Mouse (Mus musculus) limb, embryonic 11.5 days (tissue): ENCODE results near the gene Rcl1. TPM values are rescaled to one million over a fixed set of nuclear protein-coding genes. Genes with fewer than 3 reads are reported as not detected.

Source experiments
- ATAC-seq: fragments of 200-750 bp; cut with Nextera tagmentation; 2 replicates; pipeline ENCODE4 v1.8.0; 2017; ENCODE audit warnings: low read depth; ENCODE audit not compliant: insufficient number of reproducible peaks, low FRiP score, low TSS enrichment
- DNase-seq: peaks from one replicate; pipeline ENCODE4 v3.0.0-alpha.2; 2015; ENCODE audit warnings: low spot score
- H3K27ac ChIP-seq: fragments of 300-500 bp; sonication (generic); replicated peaks from 2 replicates; pipeline ENCODE4 v1.5.1; 2014; ENCODE audit warnings: low read depth, mild to moderate bottlenecking, low read length
- H3K27me3 ChIP-seq: fragments of 300-500 bp; sonication (generic); 2 replicates; pipeline ENCODE4 v1.6.1; 2014; ENCODE audit warnings: mild to moderate bottlenecking, low read length, mixed read lengths; ENCODE audit not compliant: control insufficient read depth, insufficient read depth
- H3K36me3 ChIP-seq: fragments of 300-500 bp; sonication (generic); 2 replicates; pipeline ENCODE4 v1.6.1; 2014; ENCODE audit warnings: mild to moderate bottlenecking, low read length, moderate library complexity, mixed read lengths; ENCODE audit not compliant: control insufficient read depth, insufficient read depth
- H3K4me1 ChIP-seq: fragments of 300-500 bp; sonication (generic); 2 replicates; pipeline ENCODE4 v1.6.1; 2014; ENCODE audit warnings: low read length, mixed read lengths; ENCODE audit not compliant: control insufficient read depth, insufficient read depth
- H3K4me2 ChIP-seq: fragments of 300-500 bp; sonication (generic); 2 replicates; pipeline ENCODE4 v1.6.1; 2014; ENCODE audit warnings: low read depth, mild to moderate bottlenecking, moderate library complexity; ENCODE audit not compliant: severe bottlenecking
- H3K4me3 ChIP-seq: fragments of 300-500 bp; sonication (generic); 2 replicates; pipeline ENCODE4 v1.5.1; 2014; ENCODE audit warnings: low read depth, low read length
- H3K9ac ChIP-seq: fragments of 300-500 bp; sonication (generic); 2 replicates; pipeline ENCODE4 v1.6.1; 2014; ENCODE audit warnings: mild to moderate bottlenecking, low read length
- H3K9me3 ChIP-seq: fragments of 300-500 bp; sonication (generic); 2 replicates; pipeline ENCODE4 v1.6.1; 2016; ENCODE audit warnings: low read length; ENCODE audit not compliant: control insufficient read depth
- WGBS: fragments of 180-500 bp; shearing (Covaris S2); extraction: QIAGEN DNeasy Blood & Tissue Kit; methylation state at CpG from one replicate; pipeline ENCODE4 v1.1.7; 2014; 5-methylcytosine and 5-hydroxymethylcytosine counted together
- polyA plus RNA-seq: library from polyadenylated mRNA; unstranded; fragments of >200 nt; fragmentation: Nextera tagmentation; extraction: Ambion mirVana; gene quantifications from 2 replicates; pipeline ENCODE4 v1.2.1, GENCODE M21; 2014

Gene Rcl1
- polyA plus RNA-seq, 1 experiment from 2014 or later: 68.3 TPM

DNA sequence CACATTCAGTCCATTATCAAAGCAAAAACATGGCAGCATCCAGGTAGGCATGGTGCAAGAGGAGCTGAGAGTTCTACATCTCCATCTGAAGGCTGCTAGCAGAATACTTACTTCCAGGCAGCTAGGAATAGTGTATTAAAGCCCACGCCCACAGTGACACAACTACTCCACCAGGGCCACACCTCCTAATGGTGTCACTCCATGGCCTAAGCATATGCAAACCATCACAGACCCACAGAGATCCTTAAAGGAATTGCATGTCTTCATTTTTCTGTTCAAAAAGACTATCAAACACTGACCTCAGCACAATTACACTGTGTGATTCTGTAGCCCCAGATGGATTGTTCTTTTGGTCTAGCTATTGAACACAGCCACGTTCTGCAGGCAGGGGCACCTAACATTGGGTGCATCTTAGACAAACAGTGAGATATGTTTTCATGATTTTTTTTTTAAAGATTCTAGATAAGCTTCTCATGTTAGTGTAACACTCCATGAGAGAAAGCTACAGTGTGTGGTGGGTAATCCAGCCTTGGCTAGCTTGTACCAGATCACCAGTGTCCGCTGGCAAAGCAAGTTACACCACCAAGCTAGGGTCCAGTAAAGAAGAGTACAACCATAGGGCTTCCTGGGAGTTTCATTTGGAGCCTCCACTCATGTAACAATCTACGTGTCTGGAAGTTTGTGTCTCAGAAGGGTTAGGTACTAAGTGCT lies 62.8 kb downstream of the Rcl1 start:
- Histone ChIP-seq H3K27me3 (no peaks in the 10 kb centered on the region), H3K27ac (no peak overlapping the region), H3K9me3 (no peaks in the 10 kb centered on the region), H3K4me2 (no peak overlapping the region), H3K36me3 (no peaks in the 10 kb centered on the region), H3K9ac (no peak overlapping the region), H3K4me1 (no peaks in the 10 kb centered on the region), H3K4me3 (no peak overlapping the region)
- no peak for ATAC-seq
- DNase-seq: no peak
- WGBS: 88% methylated on average over 4 of the region's 4 CpGs

GRCm38 (mm10) chr19:29164528-29165166 lies 63.5 kb downstream of the Rcl1 start:
- Histone ChIP-seq H3K4me3 (no peak overlapping the region), H3K27me3 (no peaks in the 10 kb centered on the region), H3K9ac (no peak overlapping the region), H3K36me3 (no peaks in the 10 kb centered on the region), H3K9me3 (no peaks in the 10 kb centered on the region), H3K4me1 (no peaks in the 10 kb centered on the region), H3K4me2 (no peak overlapping the region), H3K27ac (no peak overlapping the region)
- no peak for ATAC-seq
- 88% methylated on average over 7 of the region's 7 CpGs for WGBS
- no peak for DNase-seq

DNA sequence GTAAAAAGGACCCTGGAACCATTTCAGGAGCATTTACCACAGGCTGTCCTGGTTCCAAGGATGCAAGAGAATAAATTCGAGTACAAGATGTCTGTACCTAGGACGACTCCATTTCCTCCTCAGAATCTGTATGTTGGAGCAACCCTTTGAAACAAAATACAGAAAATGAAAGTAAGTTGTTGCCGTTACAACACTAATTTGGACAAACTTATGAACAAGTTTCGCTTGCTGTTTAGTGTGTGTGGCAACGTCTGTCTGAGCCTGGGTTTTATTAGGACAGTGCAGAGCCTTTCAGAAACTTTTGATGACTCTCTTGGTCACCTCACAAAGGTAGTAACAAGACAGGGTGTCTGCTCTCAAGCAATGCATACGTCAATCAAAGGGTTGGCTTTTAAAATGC lies 66.8 kb downstream of the Rcl1 start:
- no peaks in the 10 kb centered on the region for H3K4me1 ChIP-seq
- ATAC-seq: no peak
- no peak overlapping the region for H3K9ac ChIP-seq
- H3K36me3 ChIP-seq: no peaks in the 10 kb centered on the region
- no peak overlapping the region for H3K27ac ChIP-seq
- 88% methylated on average over 6 of the region's 6 CpGs for WGBS
- no peak overlapping the region for H3K4me3 ChIP-seq
- no peak for DNase-seq
- H3K9me3 ChIP-seq: no peaks in the 10 kb centered on the region
- H3K4me2 ChIP-seq: no peak overlapping the region
- no peaks in the 10 kb centered on the region for H3K27me3 ChIP-seq

DNA sequence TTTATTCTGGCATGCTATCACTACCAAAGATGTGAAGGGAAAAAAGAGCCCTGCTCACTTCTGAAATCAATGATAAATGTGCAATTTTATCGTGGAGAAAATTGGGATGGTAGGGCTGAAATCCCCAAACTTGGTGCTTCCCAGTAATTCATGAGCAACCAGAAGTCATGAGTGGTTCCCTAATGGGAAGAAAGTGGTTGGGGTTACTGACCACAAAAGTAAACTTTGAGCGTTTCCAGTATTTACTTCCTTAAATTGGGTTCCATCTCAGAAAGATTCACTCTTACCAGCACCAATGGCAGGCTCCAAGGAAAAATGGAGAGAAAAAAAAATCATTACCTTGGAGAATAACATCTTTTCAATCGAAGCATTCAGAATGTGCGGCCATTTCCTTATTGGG lies 79.2 kb downstream of the Rcl1 start:
- ATAC-seq: no peak
- H3K36me3 ChIP-seq: no peaks in the 10 kb centered on the region
- DNase-seq: no peak
- H3K9ac ChIP-seq: no peak overlapping the region
- no peaks in the 10 kb centered on the region for H3K9me3 ChIP-seq
- no peak overlapping the region for H3K27ac ChIP-seq
- WGBS: 88% methylated on average over 4 of the region's 4 CpGs
- H3K4me1 ChIP-seq: no peaks in the 10 kb centered on the region
- H3K4me2 ChIP-seq: no peak overlapping the region
- H3K27me3 ChIP-seq: no peaks in the 10 kb centered on the region
- H3K4me3 ChIP-seq: no peak overlapping the region

- Histone ChIP-seq H3K4me2 (no peak overlapping the region), H3K36me3 (no peaks in the 10 kb centered on the region), H3K9me3 (no peaks in the 10 kb centered on the region), H3K4me3 (no peak overlapping the region), H3K4me1 (no peaks in the 10 kb centered on the region), H3K9ac (no peak overlapping the region), H3K27me3 (no peaks in the 10 kb centered on the region), H3K27ac (no peak overlapping the region)
- 87% methylated on average over 5 of the region's 5 CpGs for WGBS
- ATAC-seq (no peak), DNase-seq (no peak)
These were observed 81.0 kb downstream of the Rcl1 start for GRCm38 (mm10) chr19:29182166-29182565.

- ATAC-seq: no peak
- 72% methylated on average over 7 of the region's 7 CpGs for WGBS
- no peak for DNase-seq
These were observed 83.9 kb downstream of the Rcl1 start for GRCm38 (mm10) chr19:29185122-29185521.

GRCm38 (mm10) chr19:29185552-29186232 lies 84.5 kb downstream of the Rcl1 start:
- DNase-seq (no peak), ATAC-seq (no peak)

More at GRCm38 (mm10) chr19:29185122-29185521, 83.9 kb downstream of the Rcl1 start:
- no peaks in the 10 kb centered on the region for H3K4me1 ChIP-seq
- no peaks in the 10 kb centered on the region for H3K9me3 ChIP-seq
- H3K4me3 ChIP-seq: no peak overlapping the region
- no peaks in the 10 kb centered on the region for H3K27me3 ChIP-seq
- H3K36me3 ChIP-seq: no peaks in the 10 kb centered on the region
- H3K4me2 ChIP-seq: no peak overlapping the region
- no peak overlapping the region for H3K27ac ChIP-seq
- no peak overlapping the region for H3K9ac ChIP-seq

DNA sequence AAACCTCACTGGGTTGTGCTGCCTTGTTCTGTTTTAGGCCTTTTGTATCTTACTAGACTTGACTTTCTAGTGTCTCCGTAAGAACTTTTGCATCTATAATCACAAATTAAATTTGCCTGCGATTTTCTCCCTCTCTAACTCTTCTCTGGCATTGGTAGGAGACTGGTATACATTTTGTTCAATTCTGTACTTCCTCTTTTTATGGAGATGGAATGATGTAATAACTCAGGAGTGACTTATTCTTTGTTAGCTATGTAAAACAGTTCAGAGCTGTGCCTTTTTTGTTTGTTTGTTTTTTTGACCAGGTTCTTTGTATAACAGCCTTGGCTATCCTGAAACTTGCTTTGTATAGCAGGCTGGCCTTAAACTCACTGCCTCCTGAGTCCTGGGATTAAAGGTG lies 87.7 kb downstream of the Rcl1 start:
- H3K9me3 ChIP-seq: no peaks in the 10 kb centered on the region
- WGBS: 89% methylated on average over 2 of the region's 2 CpGs
- no peak for ATAC-seq

More at GRCm38 (mm10) chr19:29185552-29186232, 84.5 kb downstream of the Rcl1 start:
- no peaks in the 10 kb centered on the region for H3K4me1 ChIP-seq
- H3K36me3 ChIP-seq: no peaks in the 10 kb centered on the region
- no peaks in the 10 kb centered on the region for H3K9me3 ChIP-seq
- no peak overlapping the region for H3K27ac ChIP-seq
- no peaks in the 10 kb centered on the region for H3K27me3 ChIP-seq
- 64% methylated on average over 9 of the region's 9 CpGs for WGBS
- H3K9ac ChIP-seq: no peak overlapping the region
- no peak overlapping the region for H3K4me2 ChIP-seq
- H3K4me3 ChIP-seq: no peak overlapping the region

More for the DNA sequence above, 87.7 kb downstream of the Rcl1 start:
- H3K27ac ChIP-seq: no peak overlapping the region
- no peaks in the 10 kb centered on the region for H3K36me3 ChIP-seq
- H3K4me3 ChIP-seq: no peak overlapping the region
- H3K4me1 ChIP-seq: no peaks in the 10 kb centered on the region
- H3K4me2 ChIP-seq: no peak overlapping the region
- no peaks in the 10 kb centered on the region for H3K27me3 ChIP-seq
- DNase-seq: no peak
- no peak overlapping the region for H3K9ac ChIP-seq
